Mouse (Mus musculus) embryonic fibroblast, embryonic 13.5 days (primary cell): ENCODE results near the gene Tgif2. TPM values are rescaled to one million over a fixed set of nuclear protein-coding genes. Genes with fewer than 3 reads are reported as not detected.
"Not testable (repeated sequence)": the region's sequence is repeated elsewhere in the genome, so short reads cannot be mapped to it uniquely, and the experiment has no call there.

ENCODE experiments used
- H3K27ac ChIP-seq: 2 replicates; pipeline ENCODE4 v1.5.1; 2012; ENCODE audit warnings: low read length, control low read depth, inconsistent platforms; ENCODE audit not compliant: insufficient read depth
- H3K4me1 ChIP-seq: 2 replicates; pipeline ENCODE4 v1.6.1; 2011; ENCODE audit warnings: low read length; ENCODE audit not compliant: control insufficient read depth, insufficient read depth
- H3K4me3 ChIP-seq: 2 replicates; pipeline ENCODE4 v1.5.1; 2011; ENCODE audit warnings: mild to moderate bottlenecking, control low read depth, low read length; ENCODE audit not compliant: insufficient read depth
- CTCF ChIP-seq: IDR thresholded peaks from 2 replicates; pipeline ENCODE4 v1.5.1; 2011; ENCODE audit warnings: mild to moderate bottlenecking, control low read depth, low read length, moderate library complexity, borderline replicate concordance; ENCODE audit not compliant: insufficient read depth
- POLR2A ChIP-seq: IDR thresholded peaks from 2 replicates; pipeline ENCODE4 v1.6.1; 2011; ENCODE audit warnings: low read depth, mild to moderate bottlenecking, control low read depth, low read length, moderate library complexity
- polyA plus RNA-seq: library from polyadenylated mRNA; stranded (reverse); fragments of >200 nt; gene quantifications from 2 replicates; pipeline ENCODE4 v1.2.4, GENCODE M21; 2011; ENCODE audit warnings: low read depth; ENCODE audit not compliant: missing spikeins, insufficient read length

Tgif2 gene
- polyA plus RNA-seq, 1 experiment: 17.0 TPM

GRCm38 (mm10) chr2:156870519-156870918 is 30.7 kb downstream of the Tgif2 start:
- Histone ChIP-seq H3K4me3 (no peak overlapping the region), H3K27ac (no peak overlapping the region), H3K4me1 (peaks cover 3% of the 10 kb centered on the region)
- no peak for TF ChIP-seq POLR2A
- TF ChIP-seq CTCF: no peak

GRCm38 (mm10) chr2:156873629-156874028 is 33.8 kb downstream of the Tgif2 start:
- H3K4me3 ChIP-seq: no peak overlapping the region
- TF ChIP-seq POLR2A: no peak
- no peak for TF ChIP-seq CTCF
- H3K27ac ChIP-seq: no peak overlapping the region
- peaks cover 3% of the 10 kb centered on the region for H3K4me1 ChIP-seq

GRCm38 (mm10) chr2:156874047-156874759 is 34.4 kb downstream of the Tgif2 start:
- TF ChIP-seq POLR2A (no peak), CTCF (no peak)
- no peak overlapping the region for H3K27ac ChIP-seq
- H3K4me3 ChIP-seq: no peak overlapping the region
- peaks cover 3% of the 10 kb centered on the region for H3K4me1 ChIP-seq

DNA sequence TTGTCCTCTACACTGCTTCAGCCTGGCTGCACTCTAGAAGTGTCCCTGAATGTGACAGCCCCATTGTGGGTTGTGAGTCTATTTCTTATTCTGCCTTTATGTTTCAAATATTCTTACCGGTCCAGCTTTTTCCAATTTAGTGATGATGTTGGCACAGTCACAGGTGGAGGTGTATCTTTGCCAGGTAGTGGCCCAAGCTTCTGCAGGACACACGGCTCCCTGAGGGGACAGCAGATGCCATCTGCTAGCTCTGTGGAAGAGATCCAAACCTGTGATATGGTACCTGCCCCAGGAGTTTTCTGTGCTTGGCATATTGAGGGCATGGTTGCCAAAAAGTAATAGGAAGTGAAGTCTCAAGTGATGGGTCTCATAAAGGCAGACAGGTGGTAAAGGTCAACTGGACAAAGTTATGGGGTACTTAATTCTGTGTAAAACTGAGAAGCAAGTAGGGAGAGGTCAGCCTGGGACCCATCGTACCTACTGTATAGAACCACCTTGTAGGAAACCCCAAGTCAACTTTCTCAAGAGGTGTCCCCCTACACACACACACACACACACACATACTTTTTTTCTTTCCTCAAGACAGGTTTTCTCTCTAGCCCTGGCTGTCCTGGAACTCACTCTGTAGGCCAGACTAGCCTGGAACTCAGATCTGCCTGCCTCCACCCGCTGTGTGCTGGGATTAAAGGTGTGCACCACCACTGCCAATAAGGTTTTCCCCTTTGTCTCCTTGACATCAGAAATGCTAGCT is 35.1 kb downstream of the Tgif2 start:
- peaks cover 2% of the 10 kb centered on the region for H3K4me1 ChIP-seq
- H3K4me3 ChIP-seq: no peak overlapping the region
- TF ChIP-seq POLR2A (no peak), CTCF (no peak)
- H3K27ac ChIP-seq: no peak overlapping the region

DNA sequence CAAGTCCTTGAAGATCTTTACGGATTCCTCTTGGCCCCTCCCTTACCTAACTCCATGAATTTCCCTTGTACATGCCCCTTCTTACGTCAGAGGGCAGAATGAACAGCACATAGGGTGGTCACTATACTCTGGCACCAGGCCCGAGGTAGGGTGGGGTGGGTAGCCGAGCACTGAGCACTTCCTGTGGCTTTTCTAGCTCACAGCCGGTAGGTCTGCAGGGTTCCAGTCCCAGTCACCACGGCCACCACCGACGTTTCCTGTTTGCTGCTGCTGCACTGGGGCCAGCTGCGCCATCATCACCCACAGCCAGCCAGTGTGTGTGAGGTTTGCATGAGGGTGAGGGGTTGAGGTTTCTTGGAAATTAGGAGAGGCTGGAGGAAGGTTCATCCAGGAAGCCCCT is 37.9 kb downstream of the Tgif2 start:
- H3K4me1 ChIP-seq: no peaks in the 10 kb centered on the region
- TF ChIP-seq CTCF: no peak
- TF ChIP-seq POLR2A: no peak
- no peak overlapping the region for H3K4me3 ChIP-seq
- H3K27ac ChIP-seq: no peak overlapping the region

GRCm38 (mm10) chr2:156879541-156879940 is 39.7 kb downstream of the Tgif2 start:
- H3K27ac ChIP-seq: no peak overlapping the region
- H3K4me1 ChIP-seq: no peaks in the 10 kb centered on the region
- no peak overlapping the region for H3K4me3 ChIP-seq
- no peak for TF ChIP-seq POLR2A

GRCm38 (mm10) chr2:156882431-156883001 is 42.7 kb downstream of the Tgif2 start:
- no peaks in the 10 kb centered on the region for H3K4me1 ChIP-seq
- H3K4me3 ChIP-seq: no peak overlapping the region
- no peak overlapping the region for H3K27ac ChIP-seq
- no peak for TF ChIP-seq CTCF
- TF ChIP-seq POLR2A: no peak

DNA sequence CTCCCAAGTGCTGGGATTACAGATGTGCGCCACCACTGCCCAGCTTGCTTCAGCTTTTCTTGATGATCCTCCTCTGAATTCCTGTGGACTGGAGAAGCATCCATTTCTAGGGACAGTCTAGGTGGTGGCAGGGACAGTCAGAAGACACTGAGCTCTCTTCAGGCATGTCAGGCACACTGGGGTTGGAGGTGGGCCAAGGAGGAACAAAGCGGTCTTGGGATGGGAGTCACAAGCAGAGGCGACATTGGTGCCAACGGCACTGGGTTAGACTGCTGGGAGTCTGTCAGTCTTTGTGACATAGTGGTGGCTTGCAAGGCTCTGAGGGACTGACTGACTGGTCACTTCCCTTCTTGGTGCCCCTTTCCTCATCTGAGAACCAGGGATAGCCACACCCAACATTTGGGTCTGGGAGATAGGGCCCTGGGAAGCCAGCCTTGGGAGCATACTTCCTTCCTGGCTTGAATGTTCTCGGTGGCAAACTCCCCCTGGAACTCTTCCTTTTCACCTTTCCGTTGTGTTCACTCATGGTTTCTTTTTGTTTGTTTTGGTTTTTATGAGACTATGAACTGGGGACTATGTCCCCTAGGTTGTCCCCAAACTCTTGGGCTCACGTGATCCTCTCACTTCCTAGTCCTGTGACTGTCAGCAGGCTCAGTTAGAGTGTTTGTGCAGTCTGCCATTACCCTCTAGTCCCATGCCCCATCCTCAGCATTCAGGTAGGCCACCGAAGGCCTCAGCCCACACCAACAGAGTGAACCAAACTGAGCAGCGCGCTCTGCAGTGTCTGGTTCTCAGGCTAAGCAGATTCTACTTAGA is 44.8 kb downstream of the Tgif2 start:
- no peak for TF ChIP-seq CTCF
- no peak for TF ChIP-seq POLR2A
- no peaks in the 10 kb centered on the region for H3K4me1 ChIP-seq
- H3K27ac ChIP-seq: no peak overlapping the region
- no peak overlapping the region for H3K4me3 ChIP-seq

DNA sequence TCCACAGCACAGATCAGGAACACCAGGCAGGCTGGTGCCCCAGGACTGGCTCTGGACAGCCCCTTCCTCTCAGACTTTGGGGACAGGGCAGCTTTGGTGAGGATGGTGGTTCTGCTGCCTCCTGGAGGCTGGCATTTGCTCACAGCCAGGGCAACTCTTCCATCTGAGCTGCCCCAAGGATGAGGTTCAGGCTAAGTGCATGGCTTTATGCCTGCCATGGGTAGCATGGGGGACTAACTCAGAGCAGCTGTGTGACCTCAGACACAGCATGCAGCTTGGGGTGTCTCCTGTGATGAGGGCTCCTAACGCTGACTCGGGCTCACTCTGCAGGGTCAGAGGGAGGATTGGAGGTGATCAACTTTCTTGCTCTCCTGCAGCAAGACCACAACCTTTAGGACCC is 45.9 kb downstream of the Tgif2 start:
- not testable (repeated sequence) for H3K27ac ChIP-seq, H3K4me1 ChIP-seq, H3K4me3 ChIP-seq

DNA sequence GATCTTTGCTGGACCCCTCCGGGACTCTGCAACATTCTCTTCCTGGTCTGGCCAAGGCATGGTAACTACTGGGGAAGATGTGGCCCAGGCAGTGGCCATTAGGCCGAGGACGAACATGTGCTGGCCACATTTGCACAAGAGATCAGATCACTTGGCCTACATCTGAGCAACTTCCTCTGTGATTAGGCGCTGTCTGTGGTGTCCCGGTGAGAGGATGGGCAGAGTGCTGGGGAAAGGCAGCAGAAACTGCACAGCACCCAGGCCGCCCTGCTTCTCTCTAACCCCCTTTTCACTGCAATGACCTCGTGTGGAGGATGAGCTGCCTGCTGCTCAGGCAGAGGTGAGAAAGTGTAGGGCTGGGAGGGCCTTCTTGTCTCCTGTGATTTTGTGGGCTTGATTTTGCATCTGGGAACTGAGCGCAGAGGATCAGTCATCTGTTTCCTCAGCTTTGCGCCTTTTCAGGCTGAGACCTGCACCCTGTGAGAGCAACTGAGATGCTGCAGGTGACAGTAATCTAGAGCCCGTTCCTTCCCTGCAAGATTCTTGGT is 46.4 kb downstream of the Tgif2 start:
- H3K4me1 ChIP-seq: no peaks in the 10 kb centered on the region
- no peak overlapping the region for H3K27ac ChIP-seq
- TF ChIP-seq CTCF (no peak), POLR2A (no peak)
- no peak overlapping the region for H3K4me3 ChIP-seq
